Mouse (Mus musculus) adrenal gland, adult 8-10 months (tissue): ENCODE measurements around the gene Srsf6. TPM values are rescaled to one million over a fixed set of nuclear protein-coding genes. Genes with fewer than 3 reads are reported as not detected.

Experiments
- DNase-seq: peaks from one replicate; pipeline ENCODE4 v3.0.0; 2022
- total RNA-seq, 4 experiments: library from RNA; stranded (reverse); gene quantifications; 2 replicates each; pipeline ENCODE4 v1.2.4; 2022

Srsf6 gene
- total RNA-seq, 4 experiments from 2014 or later, result 197 to 234 (median 210) TPM

- DNase-seq, result no peak
These were observed 1.4 kb downstream of the Srsf6 start for GRCm38 (mm10) chr2:162932706-162933105.

GRCm38 (mm10) chr2:162934421-162934820, 3.1 kb downstream of the Srsf6 start:
- DNase-seq, result no peak

GRCm38 (mm10) chr2:162935700-162936099, 4.4 kb downstream of the Srsf6 start:
- no peak for DNase-seq

- no peak for DNase-seq
These were observed 8.2 kb downstream of the Srsf6 start for GRCm38 (mm10) chr2:162939562-162939961.

- DNase-seq, result no peak
These were observed 12.0 kb downstream of the Srsf6 start, which contains the start of gene L3mbtl1 for GRCm38 (mm10) chr2:162943148-162943846. TSS of gene L3mbtl1 (plus strand) at chr2:162943472.

GRCm38 (mm10) chr2:162943931-162944330, 12.6 kb downstream of the Srsf6 start:
- DNase-seq, result no peak

GRCm38 (mm10) chr2:162946964-162947363, 15.6 kb downstream of the Srsf6 start:
- no peak for DNase-seq

GRCm38 (mm10) chr2:162947736-162948135, 16.4 kb downstream of the Srsf6 start:
- DNase-seq, result no peak

- DNase-seq, result no peak
These were observed 16.9 kb downstream of the Srsf6 start for GRCm38 (mm10) chr2:162948221-162948620.

- no peak for DNase-seq
These were observed 19.4 kb downstream of the Srsf6 start for GRCm38 (mm10) chr2:162950776-162951175.

- no peak for DNase-seq
These were observed 25.5 kb downstream of the Srsf6 start for GRCm38 (mm10) chr2:162956843-162957242.

GRCm38 (mm10) chr2:162961321-162961720, 30.0 kb downstream of the Srsf6 start:
- no peak for DNase-seq

- no peak for DNase-seq
These were observed 35.4 kb downstream of the Srsf6 start for GRCm38 (mm10) chr2:162966734-162967133.

- no peak for DNase-seq
These were observed 37.0 kb downstream of the Srsf6 start for GRCm38 (mm10) chr2:162968357-162968756.

- DNase-seq, result no peak
These were observed 37.8 kb downstream of the Srsf6 start for GRCm38 (mm10) chr2:162969101-162969500.

GRCm38 (mm10) chr2:162970896-162971295, 39.6 kb downstream of the Srsf6 start:
- no peak for DNase-seq

- no peak for DNase-seq
These were observed 41.4 kb downstream of the Srsf6 start for GRCm38 (mm10) chr2:162972752-162973151.

- DNase-seq, result no peak
These were observed 41.9 kb downstream of the Srsf6 start for GRCm38 (mm10) chr2:162973206-162973605.

GRCm38 (mm10) chr2:162973637-162974036, 42.3 kb downstream of the Srsf6 start:
- no peak for DNase-seq

GRCm38 (mm10) chr2:162975157-162975775, 43.9 kb downstream of the Srsf6 start:
- DNase-seq, result no peak

- DNase-seq, result peak; percentile 60
These were observed 44.7 kb downstream of the Srsf6 start for GRCm38 (mm10) chr2:162976001-162976400.

- DNase-seq, result no peak
These were observed 53.1 kb downstream of the Srsf6 start for GRCm38 (mm10) chr2:162984381-162984780.

- peak; percentile 42 for DNase-seq
These were observed 54.6 kb downstream of the Srsf6 start for GRCm38 (mm10) chr2:162985923-162986322.
